Mouse (Mus musculus): Measurements from ENCODE around the gene Gm8890. TPM values are rescaled to one million over a fixed set of nuclear protein-coding genes. Genes with fewer than 3 reads are reported as not detected.
"Not testable (repeated sequence)": the region's sequence is repeated elsewhere in the genome, so short reads cannot be mapped to it uniquely, and the experiment has no call there.

Gm8890 gene
- polyA plus RNA-seq (2012; rRNA removed) = not detected in 2 replicates

DNA sequence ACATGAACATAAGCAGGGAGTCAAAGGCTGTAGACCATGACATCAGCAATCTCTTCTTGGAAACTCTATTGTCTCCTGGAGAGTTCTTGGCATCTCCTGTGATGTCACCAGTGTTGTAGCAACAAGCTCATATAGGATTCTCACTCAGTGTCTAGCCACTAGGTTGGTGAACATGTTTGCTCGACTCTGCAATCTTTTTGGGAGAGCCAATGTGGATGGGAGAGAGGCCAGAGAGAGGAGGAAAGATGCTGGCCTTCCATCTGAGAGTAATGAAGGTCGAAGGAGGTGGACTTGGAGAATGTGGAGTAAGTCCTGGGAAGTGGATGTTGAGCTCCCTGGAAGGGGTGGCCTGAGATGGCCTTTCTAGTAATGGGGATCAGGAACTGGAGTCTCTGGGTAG, at the start of gene Gm8890:
Gene Gm8890 (plus strand): TSS at position 301 of the 400 bp plus-strand sequence.
- DNase-seq (ENCODE audit: low spot score) = not testable (repeated sequence)

GRCm38 (mm10) chr5:11256221-11256620, 388 bp downstream of the Gm8890 start:
- DNase-seq (ENCODE audit: low spot score) = not testable (repeated sequence)

Other genes with a start within 250 kb of the Gm8890 start
- not detected in 2 replicates for gene Gm8879, start 128.4 kb upstream of the Gm8890 start, polyA plus RNA-seq (2012; rRNA removed)
- gene Gm5861, start 73.0 kb upstream of the Gm8890 start, polyA plus RNA-seq (2012; rRNA removed) = not detected in 2 replicates
- gene Speer1, start 85.5 kb downstream of the Gm8890 start, polyA plus RNA-seq (2012; rRNA removed) = not detected in 2 replicates
- gene Gm8897, start 160.4 kb downstream of the Gm8890 start, polyA plus RNA-seq (2012; rRNA removed) = not detected in 2 replicates
- not detected in 2 replicates for gene Gm8906, start 246.7 kb downstream of the Gm8890 start, polyA plus RNA-seq (2012; rRNA removed)